Comparison of ENCODE assay signal across 14 mouse cellular contexts in the genomic region with DNA sequence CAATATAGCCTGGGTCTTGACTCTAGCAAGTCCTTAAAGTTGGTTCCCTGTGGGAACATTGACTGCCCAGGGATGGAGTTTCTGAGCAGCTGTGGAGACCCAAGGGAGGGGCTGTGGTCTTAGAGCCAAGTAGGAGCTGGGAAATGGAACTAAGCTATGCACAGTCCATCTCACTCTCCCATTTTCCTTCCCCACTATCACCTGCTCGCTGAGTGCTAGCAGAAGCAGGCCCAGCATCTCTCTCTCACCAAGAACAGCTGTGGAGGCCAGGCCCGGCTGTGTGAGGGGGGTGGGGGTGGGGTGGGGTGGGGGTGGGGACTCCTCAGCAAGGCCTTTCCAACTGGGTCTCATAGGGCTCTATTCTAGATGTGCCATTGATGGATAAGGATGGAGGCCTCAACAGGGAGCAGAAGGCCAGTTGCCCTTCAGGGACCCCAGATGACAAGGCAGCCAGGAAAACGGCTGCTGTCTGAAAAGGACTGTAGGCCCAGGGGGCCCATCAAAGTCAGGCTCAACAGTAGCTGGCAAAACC. TPM values are rescaled to one million over a fixed set of nuclear protein-coding genes. Genes with fewer than 3 reads are reported as not detected.
DNase-seq lines count a peak whose midpoint lies in the region; ATAC-seq lines count a peak whose summit lies in the region.
"Had no signal": no experiment of that assay in that cellular context is flagged by ENCODE, and none has a peak within 500 bp of the region (broad histone marks: within the 10 kb centered on the region; RNA-seq: fewer than 3 reads in every experiment).

No protein-coding gene starts in this region.

- no peaks in the 10 kb centered on the region; the same call in none of the 2 replicates for H3K4me1 ChIP-seq in forebrain, embryonic 11.5 days (replicated peaks; ENCODE audit: control insufficient read depth, insufficient read depth, low read length)
- peaks cover 29% of the 10 kb centered on the region for H3K4me1 ChIP-seq in forebrain, embryonic 10.5 days
- H3K4me1 ChIP-seq in forebrain, embryonic 15.5 days = peaks cover 25% of the 10 kb centered on the region
- peaks cover 42% of the 10 kb centered on the region for H3K4me1 ChIP-seq in intestine, embryonic 16.5 days (ENCODE audit: control insufficient read depth, insufficient read depth, low read length)
- H3K4me1 ChIP-seq in midbrain, embryonic 15.5 days = peaks cover 27% of the 10 kb centered on the region

- ATAC-seq in forebrain, embryonic 11.5 days (replicated peaks; ENCODE audit: low FRiP score) = peak; percentile 38
- peak; percentile 37 for ATAC-seq in forebrain, embryonic 15.5 days (replicated peaks)
- no peak for ATAC-seq in intestine, embryonic 16.5 days
- peak; percentile 61 for ATAC-seq in midbrain, embryonic 15.5 days (replicated peaks)

- H3K36me3 ChIP-seq in forebrain, embryonic 11.5 days (ENCODE audit: control insufficient read depth, insufficient read depth, low read length) = no peaks in the 10 kb centered on the region
- no peaks in the 10 kb centered on the region for H3K36me3 ChIP-seq in forebrain, embryonic 10.5 days (replicated peaks)
- no peaks in the 10 kb centered on the region for H3K36me3 ChIP-seq in forebrain, embryonic 15.5 days
- no peaks in the 10 kb centered on the region for H3K36me3 ChIP-seq in intestine, embryonic 16.5 days (ENCODE audit: control insufficient read depth, insufficient read depth, low read length)
- no peaks in the 10 kb centered on the region for H3K36me3 ChIP-seq in midbrain, embryonic 15.5 days (replicated peaks)
- H3K36me3 ChIP-seq: embryonic facial prominence, embryonic 13.5 days; limb, embryonic 15.5 days had no signal

- H3K4me2 ChIP-seq in forebrain, embryonic 11.5 days (ENCODE audit: low read depth, low read length, severe bottlenecking) = no peak overlapping the region
- H3K4me2 ChIP-seq in forebrain, embryonic 15.5 days (replicated peaks) = no peak overlapping the region
- no peak overlapping the region for H3K4me2 ChIP-seq in intestine, embryonic 16.5 days (ENCODE audit: low read depth, low read length)
- peak overlapping the region; percentile 61; the same call in 1 of the 2 replicates for H3K4me2 ChIP-seq in midbrain, embryonic 15.5 days

- WGBS in forebrain, embryonic 11.5 days = 16% methylated on average over 3 of the region's 3 CpGs
- 23% methylated on average over 3 of the region's 3 CpGs for WGBS in forebrain, embryonic 10.5 days
- 14% methylated on average over 3 of the region's 3 CpGs for WGBS in forebrain, embryonic 15.5 days
- 27% methylated on average over 3 of the region's 3 CpGs for WGBS in intestine, embryonic 16.5 days
- 6% methylated on average over 3 of the region's 3 CpGs for WGBS in midbrain, embryonic 15.5 days

- no peaks in the 10 kb centered on the region for H3K9me3 ChIP-seq in forebrain, embryonic 11.5 days (ENCODE audit: control insufficient read depth, low read length)
- H3K9me3 ChIP-seq in forebrain, embryonic 10.5 days = no peaks in the 10 kb centered on the region
- no peaks in the 10 kb centered on the region for H3K9me3 ChIP-seq in forebrain, embryonic 15.5 days
- no peaks in the 10 kb centered on the region for H3K9me3 ChIP-seq in intestine, embryonic 16.5 days (ENCODE audit: control insufficient read depth, low read length)
- H3K9me3 ChIP-seq in midbrain, embryonic 15.5 days = no peaks in the 10 kb centered on the region
- H3K9me3 ChIP-seq: embryonic facial prominence, embryonic 13.5 days; limb, embryonic 15.5 days had no signal

- no peak overlapping the region for H3K4me3 ChIP-seq in forebrain, embryonic 11.5 days (ENCODE audit: low read depth, low read length)
- H3K4me3 ChIP-seq in forebrain, embryonic 10.5 days = no peak overlapping the region
- no peak overlapping the region for H3K4me3 ChIP-seq in forebrain, embryonic 15.5 days
- no peak overlapping the region for H3K4me3 ChIP-seq in intestine, embryonic 16.5 days (ENCODE audit: low read length)
- H3K4me3 ChIP-seq in midbrain, embryonic 15.5 days = peak overlapping the region; percentile 37; the same call in 1 of the 2 replicates
- H3K4me3 ChIP-seq: limb, embryonic 15.5 days had no signal

- peaks cover 29% of the 10 kb centered on the region for H3K27me3 ChIP-seq in forebrain, embryonic 11.5 days (ENCODE audit: control insufficient read depth, insufficient read depth, low read length)
- peaks cover 84% of the 10 kb centered on the region for H3K27me3 ChIP-seq in forebrain, embryonic 10.5 days (ENCODE audit: poor library complexity, severe bottlenecking)
- H3K27me3 ChIP-seq in forebrain, embryonic 15.5 days = peaks cover 22% of the 10 kb centered on the region; the same call in 1 of the 2 replicates
- no peaks in the 10 kb centered on the region for H3K27me3 ChIP-seq in intestine, embryonic 16.5 days (replicated peaks; ENCODE audit: control insufficient read depth, insufficient read depth, low read length)
- peaks cover 15% of the 10 kb centered on the region for H3K27me3 ChIP-seq in midbrain, embryonic 15.5 days (replicated peaks)

- H3K9ac ChIP-seq in forebrain, embryonic 11.5 days (ENCODE audit: low read length) = no peak overlapping the region
- H3K9ac ChIP-seq in forebrain, embryonic 15.5 days (replicated peaks) = no peak overlapping the region
- H3K9ac ChIP-seq in intestine, embryonic 16.5 days (ENCODE audit: low read depth, low read length) = peak overlapping the region; percentile 24; the same call in 1 of the 2 replicates
- H3K9ac ChIP-seq in midbrain, embryonic 15.5 days = no peak overlapping the region
- H3K9ac ChIP-seq: limb, embryonic 15.5 days had no signal

- no peak overlapping the region for H3K27ac ChIP-seq in forebrain, embryonic 11.5 days (ENCODE audit: low read depth, low read length)
- H3K27ac ChIP-seq in forebrain, embryonic 10.5 days = no peak overlapping the region
- H3K27ac ChIP-seq in forebrain, embryonic 15.5 days (replicated peaks) = no peak overlapping the region
- H3K27ac ChIP-seq in intestine, embryonic 16.5 days (ENCODE audit: low read length) = no peak overlapping the region; the same call in none of the 2 replicates
- H3K27ac ChIP-seq in midbrain, embryonic 15.5 days = 0 out of 2 replicates have a peak overlapping the region, but pooled peaks have one; percentile 53
- H3K27ac ChIP-seq: embryonic facial prominence, embryonic 13.5 days; limb, embryonic 15.5 days had no signal

- DNase-seq in forebrain, embryonic 11.5 days (ENCODE audit: low spot score) = no peak
- DNase-seq in forebrain, embryonic 10.5 days (ENCODE audit: extremely low spot score, low spot score) = no peak
- no peak for DNase-seq in adrenal gland, adult 2 months
- no peak for DNase-seq in adrenal gland, postnatal 25 days
- DNase-seq in kidney, adult 11 months = no peak
- DNase-seq: cerebellum, adult 8-10 months; thymus, postnatal 36 days had no signal

RNA-seq across cellular contexts. Expression of a gene that starts 4.9 kb away (rescaled TPM):
- 0.71 and 1.1 TPM in 2 replicates for polyA plus RNA-seq in forebrain, embryonic 11.5 days (2014; fragmentation: Nextera tagmentation; extraction: Ambion mirVana)
- 0.90 and 0.97 TPM in 2 replicates for polyA plus RNA-seq in forebrain, embryonic 10.5 days (2016; fragmentation: Nextera tagmentation; extraction: Ambion mirVana)
- 0.60 and 0.74 TPM in 2 replicates for polyA plus RNA-seq in forebrain, embryonic 15.5 days (2015; fragmentation: Nextera tagmentation; extraction: Ambion mirVana)
- 9.2 and 10.8 TPM in 2 replicates for polyA plus RNA-seq in intestine, embryonic 16.5 days (2015; fragmentation: Nextera tagmentation; extraction: Ambion mirVana)
- 1.2 and 2.0 TPM in 2 replicates for polyA plus RNA-seq in midbrain, embryonic 15.5 days (2015; fragmentation: Nextera tagmentation; extraction: Ambion mirVana)
- 10 to 100 TPM; 13.3 to 20.2 TPM for total RNA-seq in adrenal gland, adult 2 months (2021)
- polyA plus RNA-seq in adrenal gland, adult 2 months (2012; rRNA removed) = 43.0 and 52.5 TPM in 2 replicates
- total RNA-seq in adrenal gland, postnatal 25 days (2021) = 19.7 and 22.1 TPM in 2 replicates

RNA-seq across cellular contexts. Expression of a gene that starts 5.2 kb away (rescaled TPM):
- 0.07 and 0.12 TPM in 2 replicates for polyA plus RNA-seq in forebrain, embryonic 11.5 days (2014; fragmentation: Nextera tagmentation; extraction: Ambion mirVana)
- 0.14 and 0.26 TPM in 2 replicates for polyA plus RNA-seq in forebrain, embryonic 10.5 days (2016; fragmentation: Nextera tagmentation; extraction: Ambion mirVana)
- polyA plus RNA-seq in forebrain, embryonic 15.5 days (2015; fragmentation: Nextera tagmentation; extraction: Ambion mirVana) = 0.92 and 1.2 TPM in 2 replicates
- 3.2 and 4.3 TPM in 2 replicates for polyA plus RNA-seq in intestine, embryonic 16.5 days (2015; fragmentation: Nextera tagmentation; extraction: Ambion mirVana)
- 2.7 and 3.1 TPM in 2 replicates for polyA plus RNA-seq in midbrain, embryonic 15.5 days (2015; fragmentation: Nextera tagmentation; extraction: Ambion mirVana)
- 1 to 10 TPM; 2.0 to 3.9 TPM for total RNA-seq in adrenal gland, adult 2 months (2021)
- polyA plus RNA-seq in adrenal gland, adult 2 months (2012; rRNA removed) = 2.2 and 4.6 TPM in 2 replicates
- 2.0 and 2.3 TPM in 2 replicates for total RNA-seq in adrenal gland, postnatal 25 days (2021)
- total RNA-seq: megakaryocyte progenitor cell, adult 5-6 weeks had no signal

RNA-seq across cellular contexts. Expression of a gene that starts 17.0 kb away (rescaled TPM):
- 0.17 and 0.19 TPM in 2 replicates for polyA plus RNA-seq in forebrain, embryonic 11.5 days (2014; fragmentation: Nextera tagmentation; extraction: Ambion mirVana)
- polyA plus RNA-seq in forebrain, embryonic 10.5 days (2016; fragmentation: Nextera tagmentation; extraction: Ambion mirVana) = 0.76 and 1.1 TPM in 2 replicates
- polyA plus RNA-seq in forebrain, embryonic 15.5 days (2015; fragmentation: Nextera tagmentation; extraction: Ambion mirVana) = 0.15 and 0.20 TPM in 2 replicates
- polyA plus RNA-seq in intestine, embryonic 16.5 days (2015; fragmentation: Nextera tagmentation; extraction: Ambion mirVana) = 0.37 and 0.61 TPM in 2 replicates
- polyA plus RNA-seq in midbrain, embryonic 15.5 days (2015; fragmentation: Nextera tagmentation; extraction: Ambion mirVana) = 0.20 TPM in 1 of 2 replicates, not detected in the other
- not detected for total RNA-seq in adrenal gland, adult 2 months (2021)
- not detected in 2 replicates for polyA plus RNA-seq in adrenal gland, adult 2 months (2012; rRNA removed)
- total RNA-seq in adrenal gland, postnatal 25 days (2021) = not detected in 2 replicates

RNA-seq across cellular contexts. Expression of a gene that starts 30.4 kb away (rescaled TPM):
- polyA plus RNA-seq in forebrain, embryonic 11.5 days (2014; fragmentation: Nextera tagmentation; extraction: Ambion mirVana) = not detected in 2 replicates
- polyA plus RNA-seq in forebrain, embryonic 10.5 days (2016; fragmentation: Nextera tagmentation; extraction: Ambion mirVana) = not detected in 2 replicates
- not detected in 2 replicates for polyA plus RNA-seq in forebrain, embryonic 15.5 days (2015; fragmentation: Nextera tagmentation; extraction: Ambion mirVana)
- not detected in 2 replicates for polyA plus RNA-seq in intestine, embryonic 16.5 days (2015; fragmentation: Nextera tagmentation; extraction: Ambion mirVana)
- polyA plus RNA-seq in midbrain, embryonic 15.5 days (2015; fragmentation: Nextera tagmentation; extraction: Ambion mirVana) = not detected in 2 replicates
- not detected for total RNA-seq in adrenal gland, adult 2 months (2021)
- polyA plus RNA-seq in adrenal gland, adult 2 months (2012; rRNA removed) = not detected in 2 replicates
- not detected in 2 replicates for total RNA-seq in adrenal gland, postnatal 25 days (2021)
- total RNA-seq: layer of hippocampus, adult 8-10 months; megakaryocyte progenitor cell, adult 5-6 weeks had no signal
- polyA plus RNA-seq: embryonic facial prominence, embryonic 13.5 days; limb, embryonic 15.5 days had no signal

RNA-seq across cellular contexts. Expression of a gene that starts 40.3 kb away (rescaled TPM):
- polyA plus RNA-seq in forebrain, embryonic 11.5 days (2014; fragmentation: Nextera tagmentation; extraction: Ambion mirVana) = not detected in 2 replicates
- polyA plus RNA-seq in forebrain, embryonic 10.5 days (2016; fragmentation: Nextera tagmentation; extraction: Ambion mirVana) = not detected in 2 replicates
- polyA plus RNA-seq in forebrain, embryonic 15.5 days (2015; fragmentation: Nextera tagmentation; extraction: Ambion mirVana) = 0.20 TPM in 1 of 2 replicates, not detected in the other
- not detected in 2 replicates for polyA plus RNA-seq in intestine, embryonic 16.5 days (2015; fragmentation: Nextera tagmentation; extraction: Ambion mirVana)
- not detected in 2 replicates for polyA plus RNA-seq in midbrain, embryonic 15.5 days (2015; fragmentation: Nextera tagmentation; extraction: Ambion mirVana)
- not detected for total RNA-seq in adrenal gland, adult 2 months (2021)
- not detected in 2 replicates for polyA plus RNA-seq in adrenal gland, adult 2 months (2012; rRNA removed)
- not detected in 2 replicates for total RNA-seq in adrenal gland, postnatal 25 days (2021)
- total RNA-seq: megakaryocyte progenitor cell, adult 5-6 weeks had no signal
- polyA plus RNA-seq: embryonic facial prominence, embryonic 13.5 days; limb, embryonic 15.5 days had no signal
